Mouse (Mus musculus) cerebellum, postnatal 36 days (tissue): ENCODE data around the gene Usp21.
"Not testable (repeated sequence)": the region's sequence is repeated elsewhere in the genome, so short reads cannot be mapped to it uniquely, and the experiment has no call there.

Source experiments
- DNase-seq, 2 experiments: peaks; one replicate each; pipeline ENCODE4 v3.0.0; 2021 to 2022; ENCODE audit warnings: mixed read lengths in 2 of 2

The Usp21 gene

GRCm38 (mm10) chr1:171263666-171264461 is 23.9 kb downstream of the Usp21 start:
- DNase-seq: no peak

GRCm38 (mm10) chr1:171263185-171263611 is 24.6 kb downstream of the Usp21 start:
- DNase-seq: no peak

- peak in 1 of 2 experiments; percentile 42 for DNase-seq
Measured at GRCm38 (mm10) chr1:171262594-171263130, 25.1 kb downstream of the Usp21 start.

- DNase-seq: no peak
Measured at GRCm38 (mm10) chr1:171260316-171260715, 27.5 kb downstream of the Usp21 start.

- DNase-seq: no peak
Measured at GRCm38 (mm10) chr1:171258921-171259320, 28.9 kb downstream of the Usp21 start.

GRCm38 (mm10) chr1:171257781-171258180 is 30.0 kb downstream of the Usp21 start:
- no peak for DNase-seq

- peak; percentile 51 to 61 for DNase-seq
Measured at GRCm38 (mm10) chr1:171256937-171257548, 30.7 kb downstream of the Usp21 start.

- DNase-seq: no peak
Measured at GRCm38 (mm10) chr1:171256095-171256818, 31.5 kb downstream of the Usp21 start.

- DNase-seq: no peak
Measured at GRCm38 (mm10) chr1:171252415-171252814, 35.4 kb downstream of the Usp21 start.

GRCm38 (mm10) chr1:171251594-171252324 is 36.0 kb downstream of the Usp21 start:
- no peak for DNase-seq

GRCm38 (mm10) chr1:171250680-171251593 is 36.9 kb downstream of the Usp21 start, which contains the start of gene Ndufs2:
Ndufs2 (minus strand) TSS chr1:171251388.
- DNase-seq: no peak

GRCm38 (mm10) chr1:171249913-171250600 is 37.7 kb downstream of the Usp21 start, which contains the start of gene Adamts4:
Adamts4 (plus strand) TSS chr1:171250421.
- DNase-seq: peak in 1 of 2 experiments; percentile 30

- DNase-seq: no peak
Measured at GRCm38 (mm10) chr1:171248386-171249226, 39.2 kb downstream of the Usp21 start.

- DNase-seq: no peak
Measured at GRCm38 (mm10) chr1:171247916-171248315, 39.9 kb downstream of the Usp21 start.

GRCm38 (mm10) chr1:171247453-171247841 is 40.3 kb downstream of the Usp21 start:
- no peak for DNase-seq

- DNase-seq: peak; percentile 98 to 99
Measured at GRCm38 (mm10) chr1:171246709-171247452, 40.9 kb downstream of the Usp21 start.

- no peak for DNase-seq
Measured at GRCm38 (mm10) chr1:171245353-171245752, 42.4 kb downstream of the Usp21 start.

- not testable (repeated sequence) for DNase-seq
Measured at GRCm38 (mm10) chr1:171241952-171242351, 45.8 kb downstream of the Usp21 start.

- DNase-seq: no peak
Measured at GRCm38 (mm10) chr1:171240911-171241310, 46.9 kb downstream of the Usp21 start.
